Mouse (Mus musculus): Measurements from ENCODE around the gene Kctd11.

DNA sequence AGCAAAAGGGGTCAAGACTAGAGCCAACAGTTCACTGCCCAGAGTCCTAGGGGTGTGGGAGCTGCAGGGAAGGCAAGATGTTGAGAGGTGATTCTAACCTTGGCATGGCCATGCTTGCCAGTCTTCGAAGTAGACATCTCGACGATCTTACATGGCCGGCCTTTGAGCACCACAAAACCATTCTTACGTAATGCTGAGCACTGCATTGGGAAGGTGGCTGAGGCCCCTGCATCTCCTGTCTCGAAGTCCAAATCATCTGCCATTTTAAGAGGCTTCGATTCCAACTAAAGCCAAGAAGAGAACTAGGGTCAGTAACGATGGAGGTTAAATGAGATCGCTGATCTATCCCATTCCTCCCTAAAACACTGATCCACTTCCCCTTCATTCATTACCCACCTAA lies 37.8 kb upstream of the Kctd11 start:
- TF ChIP-seq CTCF (IDR thresholded peaks at IDR 0.05; ENCODE audit: low read depth, low read length) (no peak), POLR2A (IDR thresholded peaks at IDR 0.05; ENCODE audit: extremely low read depth, insufficient read depth, low read length) (no peak)

All from liver, adult 2 months (tissue).